ENCODE assay signal across 8 mouse cellular contexts in the genomic region with DNA sequence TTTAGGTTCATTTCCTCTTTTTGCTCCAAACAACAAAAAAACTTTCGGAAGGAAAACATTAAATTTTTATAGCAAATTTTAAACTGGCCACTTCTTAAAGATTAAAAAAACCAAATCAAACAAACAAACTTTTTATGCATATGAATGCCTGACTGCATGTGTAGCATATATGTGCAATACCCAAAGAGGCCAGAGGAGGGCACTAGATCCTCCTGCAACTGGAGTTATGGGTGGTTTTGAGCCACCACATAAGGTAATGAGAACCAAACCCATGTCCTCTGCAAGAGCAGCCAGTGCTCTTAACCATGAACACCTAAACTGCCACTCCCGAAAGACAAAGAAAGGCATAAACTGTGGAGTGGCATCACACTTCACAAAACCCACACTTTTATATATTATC. TPM values are rescaled to one million over a fixed set of nuclear protein-coding genes. Genes with fewer than 3 reads are reported as not detected.
A peak's percentile ranks its signal among the peaks of the same experiment; 100 is the strongest.
DNase-seq lines count a peak whose midpoint lies in the region; ATAC-seq and TF ChIP-seq lines count a peak whose summit lies in the region.

No protein-coding gene starts in this region.

- no peak overlapping the region for H3K4me3 ChIP-seq in liver, embryonic 11.5 days (ENCODE audit: low read depth, low read length)
- H3K4me3 ChIP-seq in lung, embryonic 14.5 days (ENCODE audit: low read depth, low read length), result no peak overlapping the region

- H3K9me3 ChIP-seq in liver, embryonic 11.5 days (ENCODE audit: control insufficient read depth, low read length), result no peaks in the 10 kb centered on the region
- no peaks in the 10 kb centered on the region for H3K9me3 ChIP-seq in lung, embryonic 14.5 days (ENCODE audit: low read depth, low read length)

- whole genome bisulfite sequencing in liver, embryonic 11.5 days, result 85% methylated on average over 2 of the region's 2 CpGs
- whole genome bisulfite sequencing in lung, embryonic 14.5 days, result 92% methylated on average over 2 of the region's 2 CpGs

- no peak for ATAC-seq in liver, embryonic 11.5 days (replicated peaks; ENCODE audit: low FRiP score)
- no peak for ATAC-seq in lung, embryonic 14.5 days (ENCODE audit: insufficient read depth)

- TF ChIP-seq CTCF in lung, embryonic 14.5 days (IDR thresholded peaks at IDR 0.05; ENCODE audit: low read depth), result peak; percentile 71

- H3K4me1 ChIP-seq in liver, embryonic 11.5 days (replicated peaks; ENCODE audit: control insufficient read depth, insufficient read depth, low read length), result peaks cover 22% of the 10 kb centered on the region
- peaks cover 12% of the 10 kb centered on the region for H3K4me1 ChIP-seq in lung, embryonic 14.5 days (ENCODE audit: insufficient read depth)

- no peak overlapping the region for H3K27ac ChIP-seq in liver, embryonic 11.5 days (ENCODE audit: low read depth, low read length)
- H3K27ac ChIP-seq in lung, embryonic 14.5 days (ENCODE audit: low read depth), result no peak overlapping the region

- DNase-seq in cerebellum, postnatal 14 days, result peak; percentile 33 to 66
- DNase-seq in cerebellum, adult 11 months, result no peak
- peak; percentile 48 for DNase-seq in liver
- no peak for DNase-seq in liver, embryonic 11.5 days (ENCODE audit: low spot score)
- peak; percentile 22 for DNase-seq in WW6 (ENCODE audit: low read depth, low spot score)
- peak; percentile 72 for DNase-seq in lung, embryonic 14.5 days
- no peak for DNase-seq in ovary, postnatal 10 days (ENCODE audit: low spot score)
- DNase-seq in urinary bladder, postnatal 4 days (ENCODE audit: low spot score in 2 of 2), result no peak

- no peaks in the 10 kb centered on the region for H3K27me3 ChIP-seq in liver, embryonic 11.5 days (replicated peaks; ENCODE audit: control insufficient read depth, insufficient read depth, low read length)
- no peaks in the 10 kb centered on the region for H3K27me3 ChIP-seq in lung, embryonic 14.5 days (ENCODE audit: insufficient read depth, low read length)

- no peak overlapping the region for H3K4me2 ChIP-seq in liver, embryonic 11.5 days
- H3K4me2 ChIP-seq in lung, embryonic 14.5 days, result no peak overlapping the region

- no peak overlapping the region for H3K9ac ChIP-seq in liver, embryonic 11.5 days (ENCODE audit: low read depth, low read length)
- no peak overlapping the region for H3K9ac ChIP-seq in lung, embryonic 14.5 days

- H3K36me3 ChIP-seq in liver, embryonic 11.5 days (ENCODE audit: control insufficient read depth, insufficient read depth, low read length), result peaks cover 3% of the 10 kb centered on the region; the same call in 1 of the 2 replicates
- H3K36me3 ChIP-seq in lung, embryonic 14.5 days (ENCODE audit: insufficient read depth), result peaks cover 9% of the 10 kb centered on the region

RNA-seq across cellular contexts. Expression of gene Nap1l4, which starts 4.5 kb away (rescaled TPM):
- polyA plus RNA-seq in liver, embryonic 11.5 days (2014; fragmentation: Nextera tagmentation; extraction: Ambion mirVana), result 133 and 139 TPM in 2 replicates
- polyA plus RNA-seq in lung, embryonic 14.5 days (2014; fragmentation: Nextera tagmentation; extraction: Ambion mirVana), result 132 and 141 TPM in 2 replicates

RNA-seq across cellular contexts. Expression of gene Phlda2, which starts 41.4 kb away (rescaled TPM):
- polyA plus RNA-seq in liver, embryonic 11.5 days (2014; fragmentation: Nextera tagmentation; extraction: Ambion mirVana), result 11.9 and 16.4 TPM in 2 replicates
- polyA plus RNA-seq in lung, embryonic 14.5 days (2014; fragmentation: Nextera tagmentation; extraction: Ambion mirVana), result 2.9 and 3.9 TPM in 2 replicates

RNA-seq across cellular contexts. Expression of gene Cars, which starts 55.5 kb away (rescaled TPM):
- polyA plus RNA-seq in liver, embryonic 11.5 days (2014; fragmentation: Nextera tagmentation; extraction: Ambion mirVana), result 100 and 107 TPM in 2 replicates
- 59.8 and 65.9 TPM in 2 replicates for polyA plus RNA-seq in lung, embryonic 14.5 days (2014; fragmentation: Nextera tagmentation; extraction: Ambion mirVana)

Comparison
In these comparisons a context has a peak if more than half of its experiments do, and no peak if none do; other contexts are left out.
1. DNase-seq: peak in cerebellum, postnatal 14 days (2 of 2), liver (single experiment), WW6 (single experiment) and lung, embryonic 14.5 days (single experiment); none in cerebellum, adult 11 months (single experiment), liver, embryonic 11.5 days (single experiment), ovary, postnatal 10 days (single experiment) and urinary bladder, postnatal 4 days (0 of 2).